Mouse (Mus musculus): ENCODE results near the gene Os9.

Gene Os9

GRCm38 (mm10) chr10:127061513-127061912, 59.4 kb downstream of the Os9 start:
- peak; percentile 67 for DNase-seq

- peak; percentile 61 for DNase-seq
These were observed 59.8 kb downstream of the Os9 start for GRCm38 (mm10) chr10:127061085-127061484.

- DNase-seq, result peak; percentile 93
These were observed 60.7 kb downstream of the Os9 start, which contains the start of gene March9 for GRCm38 (mm10) chr10:127059968-127060916. TSS of gene March9 (minus strand) at chr10:127060184.

GRCm38 (mm10) chr10:127059174-127059967, 61.6 kb downstream of the Os9 start:
- peak; percentile 47 for DNase-seq

GRCm38 (mm10) chr10:127058708-127059107, 62.2 kb downstream of the Os9 start:
- DNase-seq, result peak; percentile 63

GRCm38 (mm10) chr10:127058161-127058560, 62.8 kb downstream of the Os9 start:
- peak; percentile 74 for DNase-seq

- DNase-seq, result peak; percentile 43
These were observed 64.4 kb downstream of the Os9 start for GRCm38 (mm10) chr10:127056490-127056889.

- no peak for DNase-seq
These were observed 65.5 kb downstream of the Os9 start for GRCm38 (mm10) chr10:127055406-127055805.

GRCm38 (mm10) chr10:127054646-127055045, 66.3 kb downstream of the Os9 start:
- DNase-seq, result no peak

GRCm38 (mm10) chr10:127050119-127050474, 70.8 kb downstream of the Os9 start:
- no peak for DNase-seq

- DNase-seq, result no peak
These were observed 71.4 kb downstream of the Os9 start for GRCm38 (mm10) chr10:127049395-127050118.

- no peak for DNase-seq
These were observed 72.1 kb downstream of the Os9 start for GRCm38 (mm10) chr10:127048608-127049394.

- no peak for DNase-seq
These were observed 73.0 kb downstream of the Os9 start, which contains the start of gene Cyp27b1 for GRCm38 (mm10) chr10:127047954-127048353. TSS of gene Cyp27b1 (plus strand) at chr10:127048250.

Measured in cerebellum, adult 9-10 months (tissue).